Mouse (Mus musculus) ES-Bruce4 (cell line): ENCODE measurements around the gene Vps11.

Source experiments
- CTCF ChIP-seq: IDR thresholded peaks from one replicate; pipeline ENCODE4 v1.8.1; 2011; ENCODE audit warnings: low read depth, low read length
- EP300 ChIP-seq: IDR thresholded peaks from 2 replicates; pipeline ENCODE4 v1.6.1; 2011; ENCODE audit warnings: low read depth, low read length; ENCODE audit not compliant: insufficient read depth
- POLR2A ChIP-seq: IDR thresholded peaks from one replicate; pipeline ENCODE4 v1.8.1; 2011; ENCODE audit warnings: low read length; ENCODE audit not compliant: insufficient read depth

DNA sequence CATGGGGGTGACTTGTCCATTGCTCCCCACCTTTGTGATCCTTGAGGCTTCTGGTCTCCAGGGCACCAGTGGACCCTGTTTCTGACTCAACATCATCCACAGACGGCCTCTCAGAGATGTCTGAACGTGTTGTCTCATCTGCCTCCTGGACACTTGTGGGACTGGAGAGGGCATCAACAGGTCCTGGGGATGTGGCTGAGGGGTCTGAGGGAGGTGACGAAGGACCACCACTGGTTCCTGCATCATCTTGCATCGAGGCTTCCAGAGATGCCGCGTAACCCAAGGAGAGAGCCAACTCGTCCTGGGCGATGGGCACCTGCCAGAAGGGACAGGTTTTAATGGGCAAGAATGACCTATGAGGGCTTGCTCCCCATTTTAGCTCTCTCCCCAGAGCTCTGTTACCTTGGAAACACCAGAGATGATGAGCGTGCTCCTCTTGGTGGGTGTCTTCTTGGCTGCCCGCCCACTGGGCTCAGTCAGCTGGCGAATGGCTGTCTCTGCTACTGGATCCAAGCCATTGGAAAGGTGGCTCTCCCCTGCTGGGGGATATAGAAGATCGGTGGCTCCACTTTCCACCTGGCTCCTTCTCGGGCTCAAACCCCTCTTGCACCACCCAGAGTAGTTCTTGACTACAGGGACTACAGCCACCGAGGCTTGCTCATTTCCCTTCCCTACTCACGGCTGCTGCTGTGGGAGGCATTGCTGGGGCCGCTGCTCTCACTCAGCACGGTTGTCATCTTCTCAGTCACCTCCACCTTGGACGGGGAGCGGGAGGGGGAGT is 47.8 kb downstream of the Vps11 start:
- TF ChIP-seq EP300 (no peak), CTCF (no peak), POLR2A (no peak)
